Mouse (Mus musculus): Measurements from ENCODE around the gene Acap2. TPM values are rescaled to one million over a fixed set of nuclear protein-coding genes. Genes with fewer than 3 reads are reported as not detected.

Acap2 gene
- polyA plus RNA-seq, 1 experiment: 6.3 TPM

- TF ChIP-seq MYOD1 (IDR thresholded peaks at IDR 0.05; ENCODE audit: control insufficient read depth in 1 of 3, insufficient read length in 2 of 3, low read depth in 2 of 3): no peak
- no peak for TF ChIP-seq POLR2A (IDR thresholded peaks at IDR 0.05; ENCODE audit: insufficient read length, low read depth)
- no peak for TF ChIP-seq E2F4 (IDR thresholded peaks at IDR 0.05; ENCODE audit: insufficient read depth)
- TF ChIP-seq MYOG (IDR thresholded peaks at IDR 0.05; ENCODE audit: control insufficient read depth in 1 of 3, insufficient read depth in 1 of 3, insufficient read length in 2 of 3, low read depth in 2 of 3): no peak
- no peak for TF ChIP-seq POLR2AphosphoS2 (IDR thresholded peaks at IDR 0.05; ENCODE audit: insufficient read length, low read depth)
- TF ChIP-seq SRF (IDR thresholded peaks at IDR 0.05; ENCODE audit: control insufficient read depth, insufficient read length, low read depth): no peak
- no peak for TF ChIP-seq REST (IDR thresholded peaks at IDR 0.05; ENCODE audit: insufficient read depth, insufficient read length)
- no peak for TF ChIP-seq USF1 (IDR thresholded peaks at IDR 0.05; ENCODE audit: low read depth)
- TF ChIP-seq CEBPB (IDR thresholded peaks at IDR 0.05; ENCODE audit: insufficient read depth, poor library complexity, severe bottlenecking): no peak
- TF ChIP-seq MAX (IDR thresholded peaks at IDR 0.05; ENCODE audit: low read depth): no peak
- no peak for TF ChIP-seq TCF12 (IDR thresholded peaks at IDR 0.05; ENCODE audit: insufficient read depth, poor library complexity, severe bottlenecking)
- no peak for TF ChIP-seq TCF3 (IDR thresholded peaks at IDR 0.05; ENCODE audit: insufficient read length, low read depth)
- Histone ChIP-seq H3K4me2 (ENCODE audit: low read depth) (no peak overlapping the region), H3K36me3 (ENCODE audit: control insufficient read depth, insufficient read depth) (peaks cover 9% of the 10 kb centered on the region)
Observed at GRCm38 (mm10) chr16:31148891-31149290, 52.2 kb downstream of the Acap2 start.

GRCm38 (mm10) chr16:31147766-31148165 is 53.3 kb downstream of the Acap2 start:
- H3K4me2 ChIP-seq (ENCODE audit: low read depth): no peak overlapping the region
- peaks cover 9% of the 10 kb centered on the region for H3K36me3 ChIP-seq (ENCODE audit: control insufficient read depth, insufficient read depth)
- no peak overlapping the region for H3ac ChIP-seq (ENCODE audit: control insufficient read depth, insufficient read length)
- H3K4me3 ChIP-seq: no peak overlapping the region
- H3K79me2 ChIP-seq (ENCODE audit: control insufficient read depth, insufficient read depth): no peaks in the 10 kb centered on the region
- no peaks in the 10 kb centered on the region for H3K27me3 ChIP-seq (ENCODE audit: control insufficient read depth, insufficient read depth, insufficient read length)
- TF ChIP-seq USF1 (IDR thresholded peaks at IDR 0.05; ENCODE audit: low read depth): no peak
- TF ChIP-seq E2F4 (IDR thresholded peaks at IDR 0.05; ENCODE audit: insufficient read depth): no peak
- no peak for TF ChIP-seq POLR2A (IDR thresholded peaks at IDR 0.05; ENCODE audit: insufficient read length, low read depth)
- TF ChIP-seq REST (IDR thresholded peaks at IDR 0.05; ENCODE audit: insufficient read depth, insufficient read length): no peak
- no peak for TF ChIP-seq TCF12 (IDR thresholded peaks at IDR 0.05; ENCODE audit: insufficient read depth, poor library complexity, severe bottlenecking)
- no peak for TF ChIP-seq SRF (IDR thresholded peaks at IDR 0.05; ENCODE audit: control insufficient read depth, insufficient read length, low read depth)
- TF ChIP-seq CEBPB (IDR thresholded peaks at IDR 0.05; ENCODE audit: insufficient read depth, poor library complexity, severe bottlenecking): no peak
- TF ChIP-seq TCF3 (IDR thresholded peaks at IDR 0.05; ENCODE audit: insufficient read length, low read depth): no peak
- no peak for TF ChIP-seq MYOD1 (IDR thresholded peaks at IDR 0.05; ENCODE audit: control insufficient read depth in 1 of 3, insufficient read length in 2 of 3, low read depth in 2 of 3)
- TF ChIP-seq MAX (IDR thresholded peaks at IDR 0.05; ENCODE audit: low read depth): no peak
- no peak for TF ChIP-seq POLR2AphosphoS2 (IDR thresholded peaks at IDR 0.05; ENCODE audit: insufficient read length, low read depth)
- no peak for TF ChIP-seq MYOG (IDR thresholded peaks at IDR 0.05; ENCODE audit: control insufficient read depth in 1 of 3, insufficient read depth in 1 of 3, insufficient read length in 2 of 3, low read depth in 2 of 3)

More at GRCm38 (mm10) chr16:31148891-31149290, 52.2 kb downstream of the Acap2 start:
- Histone ChIP-seq H3K4me3 (no peak overlapping the region), H3ac (ENCODE audit: control insufficient read depth, insufficient read length) (no peak overlapping the region), H3K79me2 (ENCODE audit: control insufficient read depth, insufficient read depth) (no peaks in the 10 kb centered on the region), H3K27me3 (ENCODE audit: control insufficient read depth, insufficient read depth, insufficient read length) (no peaks in the 10 kb centered on the region)

DNA sequence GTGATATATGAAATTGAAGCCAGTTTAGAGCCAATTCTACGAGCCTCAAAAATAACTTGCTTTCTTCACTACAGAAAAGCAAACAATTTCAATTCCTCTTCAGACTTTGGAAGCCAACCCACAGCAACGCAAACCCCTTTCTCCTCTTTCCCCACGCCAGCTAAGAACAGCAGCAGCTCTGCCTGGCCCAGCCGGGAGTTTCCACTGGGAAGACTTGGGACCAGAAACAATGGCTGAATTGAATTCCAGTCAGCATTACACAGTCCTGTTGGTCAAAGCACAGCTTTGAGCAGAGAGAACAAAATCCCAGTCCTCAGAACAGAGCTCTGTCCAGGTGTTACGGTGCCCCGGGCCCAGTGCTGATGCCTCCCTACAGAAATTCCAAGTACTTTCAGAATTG is 59.1 kb downstream of the Acap2 start:
- Histone ChIP-seq H3K4me2 (ENCODE audit: low read depth) (no peak overlapping the region), H3K79me2 (ENCODE audit: control insufficient read depth, insufficient read depth) (no peaks in the 10 kb centered on the region), H3K4me3 (no peak overlapping the region), H3K27me3 (ENCODE audit: control insufficient read depth, insufficient read depth, insufficient read length) (no peaks in the 10 kb centered on the region), H3K36me3 (ENCODE audit: control insufficient read depth, insufficient read depth) (no peaks in the 10 kb centered on the region), H3ac (ENCODE audit: control insufficient read depth, insufficient read length) (no peak overlapping the region)
- TF ChIP-seq E2F4 (IDR thresholded peaks at IDR 0.05; ENCODE audit: insufficient read depth) (no peak), USF1 (IDR thresholded peaks at IDR 0.05; ENCODE audit: low read depth) (no peak)

DNA sequence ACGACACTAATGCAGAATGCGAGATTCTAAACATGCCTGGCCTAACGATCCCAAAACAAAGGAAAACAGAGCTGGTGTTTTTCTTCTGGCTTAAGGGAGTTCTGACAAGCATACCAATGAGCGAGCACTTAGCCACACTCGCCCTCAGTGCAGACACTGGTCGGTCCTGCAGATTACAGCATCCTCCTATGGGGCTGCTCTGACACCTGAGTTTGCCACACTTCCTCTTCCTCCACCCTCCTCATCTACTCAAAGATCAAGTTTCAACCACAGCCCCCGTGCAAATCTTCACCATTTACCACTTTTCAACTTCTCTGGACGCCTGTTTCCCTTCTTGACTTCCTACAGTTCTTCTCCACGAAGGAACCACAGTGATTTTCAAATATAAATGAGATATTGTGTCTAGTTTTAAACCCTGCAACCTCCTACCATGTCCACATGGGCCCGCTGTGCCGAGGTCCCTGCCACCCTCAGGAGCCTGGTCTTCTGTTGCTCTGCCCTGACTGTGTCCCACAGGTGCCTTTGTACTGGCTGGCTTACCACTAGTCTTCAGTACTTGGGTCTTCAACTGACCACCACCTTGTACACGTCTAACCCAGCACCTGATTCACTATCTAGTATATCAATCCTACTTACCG is 64.3 kb downstream of the Acap2 start:
- no peak overlapping the region for H3ac ChIP-seq (ENCODE audit: control insufficient read depth, insufficient read length)
- TF ChIP-seq MYOG (IDR thresholded peaks at IDR 0.05; ENCODE audit: control insufficient read depth in 1 of 3, insufficient read depth in 1 of 3, insufficient read length in 2 of 3, low read depth in 2 of 3): no peak
- no peak for TF ChIP-seq E2F4 (IDR thresholded peaks at IDR 0.05; ENCODE audit: insufficient read depth)
- no peak for TF ChIP-seq CEBPB (IDR thresholded peaks at IDR 0.05; ENCODE audit: insufficient read depth, poor library complexity, severe bottlenecking)
- TF ChIP-seq REST (IDR thresholded peaks at IDR 0.05; ENCODE audit: insufficient read depth, insufficient read length): no peak
- TF ChIP-seq POLR2A (IDR thresholded peaks at IDR 0.05; ENCODE audit: insufficient read length, low read depth): no peak
- no peak for TF ChIP-seq MAX (IDR thresholded peaks at IDR 0.05; ENCODE audit: low read depth)
- H3K36me3 ChIP-seq (ENCODE audit: control insufficient read depth, insufficient read depth): peaks cover 13% of the 10 kb centered on the region
- H3K4me3 ChIP-seq: no peak overlapping the region
- no peak overlapping the region for H3K4me2 ChIP-seq (ENCODE audit: low read depth)
- no peaks in the 10 kb centered on the region for H3K79me2 ChIP-seq (ENCODE audit: control insufficient read depth, insufficient read depth)
- no peaks in the 10 kb centered on the region for H3K27me3 ChIP-seq (ENCODE audit: control insufficient read depth, insufficient read depth, insufficient read length)

DNA sequence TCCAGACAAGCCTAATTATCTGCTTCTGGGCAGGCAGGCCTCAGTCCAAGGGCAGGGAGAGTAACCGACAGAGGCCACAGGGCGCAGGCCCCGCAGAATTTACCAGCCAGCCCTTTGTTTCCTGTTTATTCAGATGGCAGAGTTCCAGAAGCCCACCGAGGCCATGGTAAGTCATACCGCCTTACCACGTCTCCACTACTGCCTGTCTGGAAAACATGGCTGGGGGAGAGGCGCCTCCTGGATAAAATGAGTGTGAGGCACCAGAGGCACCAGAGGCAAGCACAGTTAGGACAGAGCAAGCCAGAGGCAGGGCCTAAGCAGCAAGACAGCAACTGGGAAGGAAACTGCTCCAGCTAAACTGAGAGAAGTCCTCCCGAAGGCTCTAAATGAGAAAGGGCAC is 65.5 kb downstream of the Acap2 start:
- no peaks in the 10 kb centered on the region for H3K27me3 ChIP-seq (ENCODE audit: control insufficient read depth, insufficient read depth, insufficient read length)
- no peaks in the 10 kb centered on the region for H3K79me2 ChIP-seq (ENCODE audit: control insufficient read depth, insufficient read depth)
- TF ChIP-seq TCF12 (IDR thresholded peaks at IDR 0.05; ENCODE audit: insufficient read depth, poor library complexity, severe bottlenecking) (no peak), USF1 (IDR thresholded peaks at IDR 0.05; ENCODE audit: low read depth) (no peak), POLR2A (IDR thresholded peaks at IDR 0.05; ENCODE audit: insufficient read length, low read depth) (no peak), MAX (IDR thresholded peaks at IDR 0.05; ENCODE audit: low read depth) (no peak), E2F4 (IDR thresholded peaks at IDR 0.05; ENCODE audit: insufficient read depth) (no peak), POLR2AphosphoS2 (IDR thresholded peaks at IDR 0.05; ENCODE audit: insufficient read length, low read depth) (no peak)
- peaks cover 13% of the 10 kb centered on the region for H3K36me3 ChIP-seq (ENCODE audit: control insufficient read depth, insufficient read depth)
- H3ac ChIP-seq (ENCODE audit: control insufficient read depth, insufficient read length): no peak overlapping the region
- H3K4me2 ChIP-seq (ENCODE audit: low read depth): no peak overlapping the region
- H3K4me3 ChIP-seq: no peak overlapping the region
